Mouse (Mus musculus): ENCODE data around the gene Atp6v0c. TPM values are rescaled to one million over a fixed set of nuclear protein-coding genes. Genes with fewer than 3 reads are reported as not detected.

Gene Atp6v0c
- polyA plus RNA-seq, 1 experiment from 2014 or later = 445 TPM

DNA sequence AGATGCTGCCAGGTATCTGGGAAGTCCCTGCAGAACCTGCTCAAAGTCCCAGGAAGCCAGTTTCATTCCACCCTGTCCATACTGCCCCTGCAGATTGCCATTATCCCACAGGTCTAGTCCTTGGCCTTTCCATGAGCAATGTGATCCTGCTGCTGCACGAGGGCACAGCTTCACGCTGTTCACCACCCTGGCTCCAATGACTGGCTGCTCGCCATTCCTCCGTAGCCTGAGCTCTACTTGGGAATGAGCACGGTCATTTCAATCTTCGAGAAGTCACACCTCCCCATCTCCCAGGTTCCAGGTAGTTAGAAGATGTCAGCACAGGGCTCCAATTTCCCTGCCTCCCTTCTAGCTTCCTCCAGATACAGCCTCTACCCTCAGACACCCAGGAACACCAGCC lies 12.4 kb downstream of the Atp6v0c start:
- DNase-seq (no peak), ATAC-seq (no peak)
- WGBS (ENCODE audit: insufficient replicate concordance) = 85% methylated on average over 6 of the region's 6 CpGs
- H3K4me1 ChIP-seq (ENCODE audit: insufficient read depth) = peaks cover 21% of the 10 kb centered on the region
- no peak for TF ChIP-seq CTCF (IDR thresholded peaks at IDR 0.05; ENCODE audit: low read depth)
- TF ChIP-seq EP300 (IDR thresholded peaks at IDR 0.05; ENCODE audit: low read depth) = no peak
- no peaks in the 10 kb centered on the region for H3K9me3 ChIP-seq (ENCODE audit: low read length)
- no peak overlapping the region for H3K27ac ChIP-seq (ENCODE audit: low read depth)
- no peak overlapping the region for H3K9ac ChIP-seq (replicated peaks)
- no peak overlapping the region for H3K4me3 ChIP-seq (ENCODE audit: low read depth, low read length)
- H3K36me3 ChIP-seq (replicated peaks; ENCODE audit: insufficient read depth, low read length) = peaks cover 6% of the 10 kb centered on the region
- H3K27me3 ChIP-seq (ENCODE audit: insufficient read depth, low read length) = no peaks in the 10 kb centered on the region
- no peak overlapping the region for H3K4me2 ChIP-seq (ENCODE audit: low read depth, low read length)

DNA sequence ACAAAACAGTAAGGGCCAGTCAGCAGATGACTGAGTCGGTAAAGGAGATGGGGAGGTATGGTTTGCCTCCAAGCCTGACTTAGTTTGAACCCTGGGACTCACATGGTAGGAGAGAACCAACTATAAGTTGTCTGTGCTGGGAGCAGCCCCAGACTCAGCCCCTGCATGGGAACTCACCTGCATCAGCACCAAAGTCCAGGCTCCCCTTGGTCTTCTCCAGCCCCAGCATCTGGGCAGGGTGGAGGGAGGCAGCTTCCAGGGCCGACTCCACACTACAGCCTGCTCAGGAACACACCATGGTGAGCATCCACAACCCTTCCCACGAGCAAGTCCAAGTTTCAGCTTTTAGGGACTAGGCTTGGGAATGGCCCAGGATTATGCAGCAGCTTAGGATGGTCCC lies 13.1 kb downstream of the Atp6v0c start:
- DNase-seq (no peak), ATAC-seq (no peak)
- peaks cover 6% of the 10 kb centered on the region for H3K36me3 ChIP-seq (replicated peaks; ENCODE audit: insufficient read depth, low read length)
- no peak overlapping the region for H3K4me2 ChIP-seq (ENCODE audit: low read depth, low read length)
- peaks cover 25% of the 10 kb centered on the region for H3K4me1 ChIP-seq (ENCODE audit: insufficient read depth)
- no peak overlapping the region for H3K27ac ChIP-seq (ENCODE audit: low read depth)
- no peaks in the 10 kb centered on the region for H3K9me3 ChIP-seq (ENCODE audit: low read length)
- no peaks in the 10 kb centered on the region for H3K27me3 ChIP-seq (ENCODE audit: insufficient read depth, low read length)
- H3K9ac ChIP-seq (replicated peaks) = no peak overlapping the region
- WGBS (ENCODE audit: insufficient replicate concordance) = 71% methylated on average over 3 of the region's 3 CpGs
- no peak overlapping the region for H3K4me3 ChIP-seq (ENCODE audit: low read depth, low read length)
- TF ChIP-seq CTCF (IDR thresholded peaks at IDR 0.05; ENCODE audit: low read depth) = no peak
- no peak for TF ChIP-seq EP300 (IDR thresholded peaks at IDR 0.05; ENCODE audit: low read depth)

DNA sequence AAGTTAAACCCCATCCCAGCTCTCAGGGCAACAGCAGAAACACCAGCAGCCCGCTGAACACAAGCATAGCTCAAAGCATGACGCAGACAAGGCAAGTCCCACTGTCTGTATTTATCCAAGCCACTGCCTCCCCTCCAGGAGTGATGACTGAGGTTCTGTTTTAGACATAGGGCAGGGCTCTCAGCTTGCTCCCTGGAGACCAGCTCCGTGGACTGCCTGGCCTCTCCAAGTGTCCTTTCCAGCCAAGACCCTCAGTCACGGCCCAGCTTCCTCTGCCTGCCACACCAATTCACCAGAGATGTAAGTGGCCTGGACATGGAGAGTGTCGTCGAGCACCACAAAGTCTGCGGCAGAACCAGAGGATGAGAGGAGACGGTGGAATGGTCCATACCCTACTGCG lies 13.8 kb downstream of the Atp6v0c start:
- peaks cover 25% of the 10 kb centered on the region for H3K4me1 ChIP-seq (ENCODE audit: insufficient read depth)
- ATAC-seq = no peak
- WGBS (ENCODE audit: insufficient replicate concordance) = 89% methylated on average over 9 of the region's 9 CpGs

GRCm38 (mm10) chr17:24154463-24154862 lies 15.0 kb downstream of the Atp6v0c start:
- ATAC-seq = 0 out of 2 replicates have a peak, but pooled peaks have one; percentile 2

More for the DNA sequence above, 13.8 kb downstream of the Atp6v0c start:
- TF ChIP-seq CTCF (IDR thresholded peaks at IDR 0.05; ENCODE audit: low read depth) = no peak
- TF ChIP-seq EP300 (IDR thresholded peaks at IDR 0.05; ENCODE audit: low read depth) = no peak
- Histone ChIP-seq H3K9ac (replicated peaks) (no peak overlapping the region), H3K36me3 (replicated peaks; ENCODE audit: insufficient read depth, low read length) (peaks cover 6% of the 10 kb centered on the region), H3K4me3 (ENCODE audit: low read depth, low read length) (no peak overlapping the region), H3K27me3 (ENCODE audit: insufficient read depth, low read length) (no peaks in the 10 kb centered on the region), H3K9me3 (ENCODE audit: low read length) (no peaks in the 10 kb centered on the region), H3K4me2 (ENCODE audit: low read depth, low read length) (no peak overlapping the region), H3K27ac (ENCODE audit: low read depth) (no peak overlapping the region)
- no peak for DNase-seq

GRCm38 (mm10) chr17:24151890-24152563 lies 17.5 kb downstream of the Atp6v0c start:
- under 1% methylated on average over 26 of the region's 26 CpGs for WGBS (ENCODE audit: insufficient replicate concordance)
- Histone ChIP-seq H3K9ac (replicated peaks) (peak overlapping the region; percentile 64), H3K9me3 (ENCODE audit: low read length) (no peaks in the 10 kb centered on the region), H3K4me3 (ENCODE audit: low read depth, low read length) (peak overlapping the region; percentile 53), H3K4me2 (ENCODE audit: low read depth, low read length) (peak overlapping the region; percentile 91), H3K4me1 (ENCODE audit: insufficient read depth) (peaks cover 25% of the 10 kb centered on the region), H3K27ac (ENCODE audit: low read depth) (peak overlapping the region; percentile 82), H3K36me3 (replicated peaks; ENCODE audit: insufficient read depth, low read length) (peaks cover 5% of the 10 kb centered on the region; the same call in 1 of the 2 replicates), H3K27me3 (ENCODE audit: insufficient read depth, low read length) (no peaks in the 10 kb centered on the region)
- ATAC-seq (peak; percentile 95), DNase-seq (peak; percentile 91)
- TF ChIP-seq EP300 (IDR thresholded peaks at IDR 0.05; ENCODE audit: low read depth) (no peak; the same call in 1 of the 2 replicates), CTCF (IDR thresholded peaks at IDR 0.05; ENCODE audit: low read depth) (peak; percentile 98)

More at GRCm38 (mm10) chr17:24154463-24154862, 15.0 kb downstream of the Atp6v0c start:
- DNase-seq = no peak
- Histone ChIP-seq H3K4me3 (ENCODE audit: low read depth, low read length) (no peak overlapping the region), H3K4me1 (ENCODE audit: insufficient read depth) (peaks cover 25% of the 10 kb centered on the region), H3K9me3 (ENCODE audit: low read length) (no peaks in the 10 kb centered on the region), H3K4me2 (ENCODE audit: low read depth, low read length) (no peak overlapping the region), H3K27ac (ENCODE audit: low read depth) (peak overlapping the region; percentile 35; the same call in 1 of the 2 replicates), H3K9ac (replicated peaks) (no peak overlapping the region), H3K27me3 (ENCODE audit: insufficient read depth, low read length) (no peaks in the 10 kb centered on the region), H3K36me3 (replicated peaks; ENCODE audit: insufficient read depth, low read length) (peaks cover 6% of the 10 kb centered on the region)
- TF ChIP-seq CTCF (IDR thresholded peaks at IDR 0.05; ENCODE audit: low read depth) (peak; percentile 30; the same call in 1 of the 2 replicates), EP300 (IDR thresholded peaks at IDR 0.05; ENCODE audit: low read depth) (no peak)
- 49% methylated on average over 3 of the region's 3 CpGs for WGBS (ENCODE audit: insufficient replicate concordance)

- Histone ChIP-seq H3K4me3 (ENCODE audit: low read depth, low read length) (peak overlapping the region; percentile 53), H3K36me3 (replicated peaks; ENCODE audit: insufficient read depth, low read length) (0 out of 2 replicates have a peak, but pooled peaks cover 1% of the 10 kb centered on the region), H3K27me3 (ENCODE audit: insufficient read depth, low read length) (no peaks in the 10 kb centered on the region), H3K4me1 (ENCODE audit: insufficient read depth) (peaks cover 25% of the 10 kb centered on the region), H3K4me2 (ENCODE audit: low read depth, low read length) (peak overlapping the region; percentile 91), H3K27ac (ENCODE audit: low read depth) (peak overlapping the region; percentile 82; the same call in 1 of the 2 replicates), H3K9me3 (ENCODE audit: low read length) (no peaks in the 10 kb centered on the region), H3K9ac (replicated peaks) (peak overlapping the region; percentile 64)
- ATAC-seq (no peak), DNase-seq (no peak)
- WGBS (ENCODE audit: insufficient replicate concordance) = 26% methylated on average over 7 of the region's 7 CpGs
- no peak for TF ChIP-seq EP300 (IDR thresholded peaks at IDR 0.05; ENCODE audit: low read depth)
- no peak for TF ChIP-seq CTCF (IDR thresholded peaks at IDR 0.05; ENCODE audit: low read depth)
Measured at GRCm38 (mm10) chr17:24151382-24151781, 18.1 kb downstream of the Atp6v0c start.
